Mouse (Mus musculus): ENCODE measurements around the gene Atrnl1.

DNA sequence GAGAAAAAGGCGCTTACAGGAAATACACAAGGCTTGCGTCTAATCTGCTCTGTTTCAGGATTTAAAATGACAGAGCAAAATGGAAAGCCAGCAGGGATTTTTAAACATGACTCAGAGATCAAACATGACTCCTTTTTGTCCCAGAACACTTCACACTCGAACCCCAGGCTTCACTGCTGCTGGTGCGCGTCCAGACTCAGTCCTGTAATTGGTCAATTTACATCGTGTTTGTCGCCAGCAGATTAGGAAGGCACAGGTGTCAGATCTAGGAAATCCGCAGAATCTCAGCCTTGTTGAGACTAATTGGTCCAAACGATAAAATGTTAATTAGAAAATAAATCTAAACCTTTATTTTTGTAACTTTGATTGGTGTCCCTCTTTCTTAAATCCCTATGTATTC is 448.9 kb downstream of the Atrnl1 start:
- TF ChIP-seq CTCF (IDR thresholded peaks at IDR 0.05; ENCODE audit: insufficient read depth, low read depth, low read length) (no peak), POLR2A (IDR thresholded peaks at IDR 0.05; ENCODE audit: insufficient read depth, low read depth, low read length) (no peak)
